Mouse (Mus musculus) midbrain, embryonic 11.5 days (tissue): ENCODE data around the gene Tpx2. TPM values are rescaled to one million over a fixed set of nuclear protein-coding genes. Genes with fewer than 3 reads are reported as not detected.

Experiments used
- ATAC-seq: fragments of 200-750 bp; cut with Nextera tagmentation; 2 replicates; pipeline ENCODE4 v1.8.0; 2017; ENCODE audit warnings: moderate TSS enrichment, moderate library complexity; ENCODE audit not compliant: low FRiP score
- DNase-seq: peaks from one replicate; pipeline ENCODE4 v3.0.0; 2015; ENCODE audit warnings: low spot score; ENCODE audit errors: missing footprints
- H3K27ac ChIP-seq: fragments of 300-500 bp; sonication (generic); 2 replicates; pipeline ENCODE4 v1.5.1; 2014; ENCODE audit warnings: low read depth, low read length
- H3K27me3 ChIP-seq: fragments of 300-500 bp; sonication (generic); 2 replicates; pipeline ENCODE4 v1.6.1; 2014; ENCODE audit warnings: mild to moderate bottlenecking, low read length, moderate library complexity, mixed read lengths; ENCODE audit not compliant: control insufficient read depth, insufficient read depth
- H3K36me3 ChIP-seq: fragments of 300-500 bp; sonication (generic); 2 replicates; pipeline ENCODE4 v1.6.1; 2014; ENCODE audit warnings: mild to moderate bottlenecking, low read length, moderate library complexity, mixed read lengths; ENCODE audit not compliant: control insufficient read depth, insufficient read depth
- H3K4me1 ChIP-seq: fragments of 300-500 bp; sonication (generic); 2 replicates; pipeline ENCODE4 v1.6.1; 2014; ENCODE audit warnings: low read length; ENCODE audit not compliant: control insufficient read depth, insufficient read depth
- H3K4me2 ChIP-seq: fragments of 300-500 bp; sonication (generic); 2 replicates; pipeline ENCODE4 v1.6.1; 2014; ENCODE audit warnings: mild to moderate bottlenecking, moderate library complexity
- H3K4me3 ChIP-seq: fragments of 300-500 bp; sonication (generic); 2 replicates; pipeline ENCODE4 v1.5.1; 2014; ENCODE audit warnings: low read depth, low read length
- H3K9ac ChIP-seq: fragments of 300-500 bp; sonication (generic); 2 replicates; pipeline ENCODE4 v1.6.1; 2014; ENCODE audit warnings: low read length
- H3K9me3 ChIP-seq: fragments of 300-500 bp; sonication (generic); 2 replicates; pipeline ENCODE4 v1.6.1; 2016; ENCODE audit warnings: low read length; ENCODE audit not compliant: control insufficient read depth
- WGBS: fragments of 180-500 bp; shearing (Covaris S2); extraction: QIAGEN DNeasy Blood & Tissue Kit; methylation state at CpG from one replicate; pipeline ENCODE4 v1.1.7; 2014; 5-methylcytosine and 5-hydroxymethylcytosine counted together
- polyA plus RNA-seq: library from polyadenylated mRNA; unstranded; fragments of >200 nt; fragmentation: Nextera tagmentation; extraction: Ambion mirVana; gene quantifications from 2 replicates; pipeline ENCODE4 v1.2.1, GENCODE M21; 2014

Tpx2 gene
- polyA plus RNA-seq, 1 experiment from 2014 or later = 166 TPM

- DNase-seq (no peak), ATAC-seq (no peak)
- H3K4me1 ChIP-seq = peaks cover 8% of the 10 kb centered on the region; the same call in 1 of the 2 replicates
- H3K4me3 ChIP-seq = no peak overlapping the region
- 81% methylated on average over 4 of the region's 4 CpGs for WGBS
- no peak overlapping the region for H3K27ac ChIP-seq
- H3K36me3 ChIP-seq = no peaks in the 10 kb centered on the region
- H3K9ac ChIP-seq = no peak overlapping the region
- H3K4me2 ChIP-seq = no peak overlapping the region
- H3K9me3 ChIP-seq = no peaks in the 10 kb centered on the region
- no peaks in the 10 kb centered on the region for H3K27me3 ChIP-seq
These were observed 55.8 kb downstream of the Tpx2 start for GRCm38 (mm10) chr2:152903586-152903985.

GRCm38 (mm10) chr2:152904127-152904643 lies 56.4 kb downstream of the Tpx2 start:
- Histone ChIP-seq H3K9ac (no peak overlapping the region), H3K4me2 (no peak overlapping the region), H3K9me3 (no peaks in the 10 kb centered on the region), H3K27me3 (no peaks in the 10 kb centered on the region), H3K4me1 (peaks cover 8% of the 10 kb centered on the region; the same call in 1 of the 2 replicates), H3K36me3 (no peaks in the 10 kb centered on the region), H3K27ac (no peak overlapping the region), H3K4me3 (no peak overlapping the region)
- DNase-seq = no peak
- WGBS = 74% methylated on average over 5 of the region's 5 CpGs
- no peak for ATAC-seq

GRCm38 (mm10) chr2:152905036-152905829 lies 57.5 kb downstream of the Tpx2 start:
- Histone ChIP-seq H3K27me3 (no peaks in the 10 kb centered on the region), H3K27ac (no peak overlapping the region), H3K4me3 (no peak overlapping the region), H3K4me2 (no peak overlapping the region), H3K36me3 (no peaks in the 10 kb centered on the region), H3K9me3 (no peaks in the 10 kb centered on the region), H3K4me1 (peaks cover 8% of the 10 kb centered on the region; the same call in 1 of the 2 replicates), H3K9ac (no peak overlapping the region)
- WGBS = 77% methylated on average over 11 of the region's 11 CpGs
- DNase-seq = no peak
- ATAC-seq = no peak

GRCm38 (mm10) chr2:152906274-152907037 lies 58.7 kb downstream of the Tpx2 start:
- H3K4me1 ChIP-seq = peaks cover 8% of the 10 kb centered on the region; the same call in 1 of the 2 replicates
- no peak for DNase-seq
- H3K4me3 ChIP-seq = no peak overlapping the region
- H3K27me3 ChIP-seq = no peaks in the 10 kb centered on the region; the same call in 1 of the 2 replicates
- no peak for ATAC-seq
- H3K9me3 ChIP-seq = no peaks in the 10 kb centered on the region
- no peak overlapping the region for H3K9ac ChIP-seq
- H3K4me2 ChIP-seq = no peak overlapping the region
- H3K27ac ChIP-seq = no peak overlapping the region
- H3K36me3 ChIP-seq = no peaks in the 10 kb centered on the region
- 68% methylated on average over 9 of the region's 9 CpGs for WGBS

- Histone ChIP-seq H3K9ac (no peak overlapping the region), H3K27ac (no peak overlapping the region), H3K27me3 (peaks cover 3% of the 10 kb centered on the region; the same call in 1 of the 2 replicates), H3K36me3 (no peaks in the 10 kb centered on the region), H3K4me3 (no peak overlapping the region), H3K4me2 (no peak overlapping the region), H3K9me3 (no peaks in the 10 kb centered on the region), H3K4me1 (peaks cover 7% of the 10 kb centered on the region; the same call in 1 of the 2 replicates)
- 60% methylated on average over 14 of the region's 14 CpGs for WGBS
- DNase-seq (no peak), ATAC-seq (no peak)
These were observed 59.6 kb downstream of the Tpx2 start for GRCm38 (mm10) chr2:152907114-152907943.

- H3K27ac ChIP-seq = no peak overlapping the region
- no peak for ATAC-seq
- no peaks in the 10 kb centered on the region for H3K9me3 ChIP-seq
- no peak overlapping the region for H3K9ac ChIP-seq
- DNase-seq = no peak
- peaks cover 6% of the 10 kb centered on the region; the same call in 1 of the 2 replicates for H3K4me1 ChIP-seq
- H3K4me2 ChIP-seq = no peak overlapping the region
- 84% methylated on average over 6 of the region's 6 CpGs for WGBS
- peaks cover 7% of the 10 kb centered on the region; the same call in 1 of the 2 replicates for H3K27me3 ChIP-seq
- no peak overlapping the region for H3K4me3 ChIP-seq
- H3K36me3 ChIP-seq = no peaks in the 10 kb centered on the region
These were observed 62.1 kb downstream of the Tpx2 start for GRCm38 (mm10) chr2:152909848-152910247.

- WGBS = 27% methylated on average over 11 of the region's 12 CpGs
- no peaks in the 10 kb centered on the region for H3K36me3 ChIP-seq
- DNase-seq (no peak), ATAC-seq (no peak)
- H3K4me1 ChIP-seq = peaks cover 6% of the 10 kb centered on the region; the same call in 1 of the 2 replicates
- no peak within 1 kb of the TSS for H3K4me3 ChIP-seq
- H3K4me2 ChIP-seq = no peak within 1 kb of the TSS
- H3K9ac ChIP-seq = no peak within 1 kb of the TSS
- no peak within 1 kb of the TSS for H3K27ac ChIP-seq
- H3K27me3 ChIP-seq = peaks cover 7% of the 10 kb centered on the region; the same call in 1 of the 2 replicates
- H3K9me3 ChIP-seq = no peaks in the 10 kb centered on the region
These were observed 63.3 kb downstream of the Tpx2 start, which contains the start of gene Mylk2 for GRCm38 (mm10) chr2:152911031-152911430. TSS of gene Mylk2 (plus strand) at chr2:152911352.

GRCm38 (mm10) chr2:152911432-152911831 lies 63.7 kb downstream of the Tpx2 start:
- H3K27ac ChIP-seq = no peak overlapping the region
- no peak overlapping the region for H3K9ac ChIP-seq
- 38% methylated on average over 6 of the region's 6 CpGs for WGBS
- no peaks in the 10 kb centered on the region for H3K36me3 ChIP-seq
- no peak overlapping the region for H3K4me3 ChIP-seq
- peaks cover 6% of the 10 kb centered on the region; the same call in 1 of the 2 replicates for H3K4me1 ChIP-seq
- ATAC-seq (no peak), DNase-seq (no peak)
- peaks cover 7% of the 10 kb centered on the region; the same call in 1 of the 2 replicates for H3K27me3 ChIP-seq
- H3K9me3 ChIP-seq = no peaks in the 10 kb centered on the region
- no peak overlapping the region for H3K4me2 ChIP-seq
